Mouse (Mus musculus): Measurements from ENCODE around the gene Adamtsl2. TPM values are rescaled to one million over a fixed set of nuclear protein-coding genes. Genes with fewer than 3 reads are reported as not detected.

Adamtsl2 gene
- total and polyA plus RNA-seq, 3 experiments = 0.13 TPM; not detected in 2

DNA sequence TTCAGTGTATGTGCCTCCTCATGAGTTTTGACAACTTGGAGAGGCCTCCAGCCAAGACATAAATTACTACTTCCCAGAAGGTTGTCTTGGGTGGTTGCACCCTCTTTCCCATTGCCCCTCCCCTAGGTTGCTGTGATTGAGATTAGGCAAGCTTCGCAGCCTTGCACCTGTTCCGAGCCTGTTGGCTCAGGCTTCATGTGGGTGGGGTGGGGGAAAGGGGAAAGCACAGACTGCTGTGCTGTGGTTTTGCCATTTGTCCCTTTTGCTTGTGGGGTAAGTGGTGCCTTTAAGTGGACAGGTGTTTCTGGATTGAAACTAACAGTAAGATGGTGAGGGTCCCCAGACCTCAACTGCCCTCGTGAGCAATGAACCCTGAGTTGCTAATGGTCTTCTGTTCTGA, 43.2 kb upstream of the Adamtsl2 start (continued):
- TF ChIP-seq NELFE (IDR thresholded peaks at IDR 0.05; ENCODE audit: low read depth, low read length) (no peak), USF1 (IDR thresholded peaks at IDR 0.05; ENCODE audit: low read depth, low read length) (no peak), NRF1 (IDR thresholded peaks at IDR 0.05; ENCODE audit: low read depth, low read length) (no peak), MEF2A (IDR thresholded peaks at IDR 0.05; ENCODE audit: borderline replicate concordance, low read depth, low read length) (no peak), SIN3A (IDR thresholded peaks at IDR 0.05; ENCODE audit: low read length) (no peak), MAZ (IDR thresholded peaks at IDR 0.05; ENCODE audit: low read depth, low read length) (peak; percentile 72; the same call in 1 of the 2 replicates)

DNA sequence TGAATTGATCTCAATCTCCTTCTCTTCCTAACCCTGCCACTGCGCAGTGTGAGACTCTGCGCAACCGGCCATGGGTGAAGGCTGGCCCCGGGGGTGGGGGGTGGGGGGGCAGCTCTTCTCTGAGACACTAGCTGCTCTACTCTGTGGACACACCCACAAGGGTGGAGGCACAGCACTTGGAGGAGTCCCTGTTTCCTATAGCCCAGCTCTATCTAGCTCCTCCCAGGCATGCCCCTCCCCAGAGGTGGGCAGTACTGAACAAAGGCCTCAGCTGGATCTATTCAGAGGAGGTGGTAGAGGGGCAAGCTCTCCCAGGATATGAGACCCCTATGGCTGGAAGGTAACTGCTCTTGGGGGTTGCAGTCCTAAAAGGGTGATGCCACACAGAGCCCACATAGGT, 42.2 kb upstream of the Adamtsl2 start:
- no peak for TF ChIP-seq IRF4 (IDR thresholded peaks at IDR 0.05; ENCODE audit: low read depth, low read length)
- Histone ChIP-seq H3K4me1 (ENCODE audit: control insufficient read depth in 1 of 2, insufficient read depth in 2 of 2) (peaks cover 19 to 48% of the 10 kb centered on the region in 2 experiments), H3K36me3 (replicated peaks in 1 of 2; ENCODE audit: control insufficient read depth in 1 of 2, insufficient read depth in 1 of 2, low read length in 1 of 2) (no peaks in the 10 kb centered on the region), H3K4me2 (ENCODE audit: insufficient read depth, low read depth, poor library complexity, severe bottlenecking) (no peak overlapping the region), H3K79me2 (replicated peaks; ENCODE audit: control insufficient read depth, extremely low read depth, insufficient read depth, poor library complexity, severe bottlenecking) (no peaks in the 10 kb centered on the region), H3K9ac (ENCODE audit: insufficient read depth, low read depth) (no peak overlapping the region), H3K27me3 (replicated peaks) (peaks cover 26% of the 10 kb centered on the region), H3K9me3 (replicated peaks; ENCODE audit: low read length) (no peaks in the 10 kb centered on the region), H3K27ac (ENCODE audit: insufficient read depth, low read depth) (no peak overlapping the region), H3K4me3 (replicated peaks in 1 of 3; ENCODE audit: low read depth in 2 of 3, low read length in 2 of 3, poor library complexity in 1 of 3) (no peak overlapping the region)
- peak; percentile 34 for DNase-seq (ENCODE audit: extremely low read depth)
- in situ Hi-C loops (cut with MboI; ENCODE audit: low pct_ligation_motif_present, low pct_unique_long_range_greater_than_20kb, low sequenced_read_pairs) = loop anchor here (5.0 kb wide), 1 partner anchor 395 kb away; no protein-coding TSS in a partner anchor
- dilution Hi-C loops (cut with MboI; ENCODE audit: extremely low pct_ligation_motif_present, extremely low pct_unique_long_range_greater_than_20kb, low sequenced_read_pairs) = no loop called here

GRCm38 (mm10) chr2:27038596-27038995, 40.6 kb upstream of the Adamtsl2 start:
- dilution Hi-C loops (cut with MboI; ENCODE audit: extremely low pct_ligation_motif_present, extremely low pct_unique_long_range_greater_than_20kb, low sequenced_read_pairs) = no loop called here

GRCm38 (mm10) chr2:27039286-27039685, 39.9 kb upstream of the Adamtsl2 start:
- H3K4me2 ChIP-seq (ENCODE audit: insufficient read depth, low read depth, poor library complexity, severe bottlenecking) = no peak overlapping the region
- H3K27me3 ChIP-seq (replicated peaks) = peaks cover 39% of the 10 kb centered on the region
- no peaks in the 10 kb centered on the region for H3K79me2 ChIP-seq (replicated peaks; ENCODE audit: control insufficient read depth, extremely low read depth, insufficient read depth, poor library complexity, severe bottlenecking)
- no peak overlapping the region for H3K27ac ChIP-seq (ENCODE audit: insufficient read depth, low read depth)
- no peak overlapping the region for H3K9ac ChIP-seq (ENCODE audit: insufficient read depth, low read depth)
- no peak overlapping the region for H3K4me3 ChIP-seq (replicated peaks in 1 of 3; ENCODE audit: low read depth in 2 of 3, low read length in 2 of 3, poor library complexity in 1 of 3)
- H3K4me1 ChIP-seq (ENCODE audit: control insufficient read depth in 1 of 2, insufficient read depth in 2 of 2) = peaks cover 19 to 48% of the 10 kb centered on the region in 2 experiments
- in situ Hi-C loops (cut with MboI; ENCODE audit: low pct_ligation_motif_present, low pct_unique_long_range_greater_than_20kb, low sequenced_read_pairs) = loop anchor here (5.0 kb wide), 1 partner anchor 397 kb away; no protein-coding TSS in a partner anchor
- no peak for DNase-seq (ENCODE audit: extremely low read depth)
- dilution Hi-C loops (cut with MboI; ENCODE audit: extremely low pct_ligation_motif_present, extremely low pct_unique_long_range_greater_than_20kb, low sequenced_read_pairs) = no loop called here
- H3K9me3 ChIP-seq (replicated peaks; ENCODE audit: low read length) = no peaks in the 10 kb centered on the region
- H3K36me3 ChIP-seq (replicated peaks in 1 of 2; ENCODE audit: control insufficient read depth in 1 of 2, insufficient read depth in 1 of 2, low read length in 1 of 2) = no peaks in the 10 kb centered on the region
- TF ChIP-seq MEF2A (IDR thresholded peaks at IDR 0.05; ENCODE audit: borderline replicate concordance, low read depth, low read length) (no peak), SMC3 (IDR thresholded peaks at IDR 0.05; ENCODE audit: low read depth, low read length) (peak; percentile 31), ZMIZ1 (IDR thresholded peaks at IDR 0.05; ENCODE audit: low read depth, low read length) (no peak), CTCF (conservative IDR thresholded peaks at IDR 0.05 in 1 of 2, IDR thresholded peaks at IDR 0.05 in 1 of 2; ENCODE audit: low read depth in 2 of 2, low read length in 2 of 2) (peak in 1 of 2 experiments; percentile 57; a peak in 2 of 4 replicates), MAFK (IDR thresholded peaks at IDR 0.05; ENCODE audit: insufficient replicate concordance, low read length) (no peak)

More at GRCm38 (mm10) chr2:27038596-27038995, 40.6 kb upstream of the Adamtsl2 start:
- Histone ChIP-seq H3K79me2 (replicated peaks; ENCODE audit: control insufficient read depth, extremely low read depth, insufficient read depth, poor library complexity, severe bottlenecking) (no peaks in the 10 kb centered on the region), H3K9ac (ENCODE audit: insufficient read depth, low read depth) (no peak overlapping the region), H3K27ac (ENCODE audit: insufficient read depth, low read depth) (no peak overlapping the region), H3K4me2 (ENCODE audit: insufficient read depth, low read depth, poor library complexity, severe bottlenecking) (no peak overlapping the region), H3K36me3 (replicated peaks in 1 of 2; ENCODE audit: control insufficient read depth in 1 of 2, insufficient read depth in 1 of 2, low read length in 1 of 2) (no peaks in the 10 kb centered on the region), H3K4me1 (ENCODE audit: control insufficient read depth in 1 of 2, insufficient read depth in 2 of 2) (peaks cover 19 to 48% of the 10 kb centered on the region in 2 experiments), H3K4me3 (replicated peaks in 1 of 3; ENCODE audit: low read depth in 2 of 3, low read length in 2 of 3, poor library complexity in 1 of 3) (no peak overlapping the region), H3K27me3 (replicated peaks) (peaks cover 36% of the 10 kb centered on the region), H3K9me3 (replicated peaks; ENCODE audit: low read length) (no peaks in the 10 kb centered on the region)
- DNase-seq (ENCODE audit: extremely low read depth) = peak; percentile 69
- peak; percentile 90 for TF ChIP-seq ZNF384 (IDR thresholded peaks at IDR 0.05; ENCODE audit: low read depth, low read length)
- no peak for TF ChIP-seq JUND (conservative IDR thresholded peaks at IDR 0.05; ENCODE audit: low read depth, low read length)
- no peak for TF ChIP-seq KAT2A (IDR thresholded peaks at IDR 0.05; ENCODE audit: insufficient replicate concordance, low read length)
- TF ChIP-seq CTCF (conservative IDR thresholded peaks at IDR 0.05 in 1 of 2, IDR thresholded peaks at IDR 0.05 in 1 of 2; ENCODE audit: low read depth in 2 of 2, low read length in 2 of 2) = peak; percentile 96 to 97
- TF ChIP-seq SMC3 (IDR thresholded peaks at IDR 0.05; ENCODE audit: low read depth, low read length) = peak; percentile 97
- no peak for TF ChIP-seq PAX5 (IDR thresholded peaks at IDR 0.05; ENCODE audit: low read length)
- no peak for TF ChIP-seq CHD2 (IDR thresholded peaks at IDR 0.05; ENCODE audit: low read length)
- peak; percentile 98 for TF ChIP-seq RAD21 (IDR thresholded peaks at IDR 0.05; ENCODE audit: low read depth, low read length)
- TF ChIP-seq NELFE (IDR thresholded peaks at IDR 0.05; ENCODE audit: low read depth, low read length) = no peak
- TF ChIP-seq ZC3H11A (IDR thresholded peaks at IDR 0.05; ENCODE audit: low read depth, low read length) = peak; percentile 83
- in situ Hi-C loops (cut with MboI; ENCODE audit: low pct_ligation_motif_present, low pct_unique_long_range_greater_than_20kb, low sequenced_read_pairs) = loop anchor here (5.0 kb wide), 1 partner anchor 396 kb away; no protein-coding TSS in a partner anchor

Data from CH12.LX (cell line).